Mouse (Mus musculus) testis, postnatal 14 days (tissue): ENCODE measurements around the gene Tnfsf9.

Experiments
- DNase-seq: peaks from one replicate; pipeline ENCODE4 v3.0.0; 2021; ENCODE audit warnings: low spot score

Tnfsf9 gene

GRCm38 (mm10) chr17:57105181-57106034 is at the start of gene Tnfsf9:
TSS of gene Tnfsf9 (plus strand) at chr17:57105325.
- DNase-seq = no peak

DNA sequence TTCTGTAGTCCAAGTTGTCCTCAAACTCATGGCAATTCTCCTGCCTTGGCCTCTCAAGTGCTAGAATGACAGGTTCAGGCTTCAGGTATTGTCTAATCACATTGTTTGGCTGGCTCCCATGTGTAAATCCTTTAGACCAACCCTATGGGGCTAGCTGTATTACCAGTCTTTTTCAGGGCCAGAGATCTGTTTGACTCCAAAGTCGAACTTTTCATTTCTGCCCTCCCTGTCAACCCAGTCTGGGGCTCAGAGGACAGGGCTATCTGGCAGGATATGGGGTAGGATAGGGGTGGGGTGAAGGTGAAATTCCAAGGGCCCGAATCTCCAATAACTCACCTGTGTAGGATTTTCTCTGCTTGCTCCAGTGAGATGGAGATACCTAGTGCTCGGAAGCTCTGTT is 48.9 kb upstream of the Tnfsf9 start:
- DNase-seq = no peak

GRCm38 (mm10) chr17:57058891-57059485 is 46.1 kb upstream of the Tnfsf9 start, which contains the start of gene Crb3:
TSS of gene Crb3 (plus strand) at chr17:57059105.
- no peak for DNase-seq

DNA sequence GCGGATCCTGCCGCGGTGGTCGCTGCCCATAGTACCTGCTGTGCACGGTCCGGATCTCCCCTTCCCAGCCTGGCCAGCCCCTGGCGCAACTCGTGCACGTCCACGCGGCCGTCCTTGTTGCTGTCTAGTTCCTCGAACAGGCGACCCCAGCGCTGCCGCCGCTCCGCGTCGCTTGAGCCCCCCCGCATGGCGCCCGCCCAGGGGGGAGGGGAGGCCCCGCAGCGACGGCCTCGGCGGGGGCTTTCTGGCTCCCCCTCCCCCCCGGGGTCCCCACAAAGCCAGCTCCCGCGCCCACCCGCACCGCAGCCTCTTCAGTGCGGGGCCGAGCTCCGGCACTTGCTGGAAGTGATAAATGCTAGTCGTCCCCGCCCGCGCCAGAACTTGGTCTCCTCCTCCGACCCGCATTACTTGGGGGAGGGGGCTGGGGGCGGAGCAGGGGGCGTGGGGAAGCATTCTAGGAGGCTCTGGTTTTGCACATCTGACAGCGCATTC is 45.6 kb upstream of the Tnfsf9 start, which contains the start of gene Slc25a23:
Gene Slc25a23 (minus strand): TSS at position 378 of the 492 bp plus-strand sequence.
- peak; percentile 80 for DNase-seq

DNA sequence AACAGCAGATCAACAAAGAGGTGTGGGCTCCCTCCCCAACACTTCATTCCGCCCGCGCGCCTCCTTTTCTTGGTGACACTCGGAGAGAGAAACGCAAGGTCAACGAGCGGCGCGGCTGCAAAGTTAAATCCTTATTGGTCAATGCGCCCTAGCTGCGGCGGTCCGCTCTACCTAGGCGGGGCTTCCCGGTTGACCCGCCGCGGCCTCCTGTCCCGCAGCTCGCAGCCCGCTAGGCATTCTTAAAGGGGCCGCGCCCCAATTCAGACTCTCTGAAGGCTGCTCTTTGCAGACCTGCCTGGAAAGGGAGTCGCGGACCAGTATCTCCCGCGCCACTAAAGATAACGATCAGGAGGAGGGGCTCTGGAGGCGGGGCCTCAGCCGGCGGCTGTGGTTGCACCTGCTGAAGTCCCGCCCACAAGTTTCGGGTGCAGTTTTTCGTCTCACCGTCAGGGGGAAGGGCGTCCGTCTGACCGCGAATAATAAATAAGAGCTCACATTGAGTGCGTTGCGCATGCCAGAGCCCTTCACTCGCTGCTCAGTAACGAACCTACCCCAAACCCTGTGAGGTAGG is 44.8 kb upstream of the Tnfsf9 start:
- peak; percentile 97 for DNase-seq

DNA sequence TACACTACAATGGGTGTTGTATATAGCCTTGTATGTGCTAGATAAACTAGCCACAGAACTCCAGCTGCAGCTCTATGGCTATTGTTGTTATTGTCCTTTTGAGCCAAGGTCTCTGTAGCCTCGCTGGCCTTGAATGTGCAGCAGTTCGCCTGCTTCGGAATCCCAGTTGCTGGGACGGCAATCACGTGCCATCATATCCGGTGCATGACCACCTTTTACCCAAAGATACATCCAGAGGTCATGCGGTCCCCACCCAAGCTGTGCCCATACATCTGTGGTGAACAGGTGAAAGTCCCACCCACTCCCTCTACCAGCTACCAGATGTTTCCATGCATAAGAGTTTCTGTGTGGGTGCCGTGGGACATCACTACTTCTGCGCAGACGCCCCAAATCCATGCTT is 44.1 kb upstream of the Tnfsf9 start:
- DNase-seq = no peak

- DNase-seq = peak; percentile 56
Observed at GRCm38 (mm10) chr17:57062011-57062521, 43.1 kb upstream of the Tnfsf9 start.

DNA sequence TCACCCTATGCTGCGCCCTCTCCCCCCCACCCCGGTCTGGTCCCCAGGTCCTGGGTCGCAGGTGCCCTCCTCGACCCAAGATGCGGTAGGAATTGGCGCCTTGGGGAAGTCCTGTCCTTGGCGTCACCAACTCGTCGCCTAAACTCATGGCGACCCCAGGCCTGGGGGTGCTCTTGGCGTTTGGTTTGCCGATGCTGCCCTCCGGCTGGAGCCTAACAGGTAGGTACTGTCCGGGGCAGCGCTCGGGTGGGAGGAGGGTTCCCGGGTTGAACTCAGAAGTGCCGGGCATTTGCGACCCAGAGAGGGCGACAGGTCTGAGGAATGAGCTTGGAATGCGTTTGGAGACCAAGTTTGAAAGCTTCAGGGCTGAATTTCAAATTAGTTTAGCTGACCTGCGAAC is 42.6 kb upstream of the Tnfsf9 start:
- DNase-seq = no peak

DNA sequence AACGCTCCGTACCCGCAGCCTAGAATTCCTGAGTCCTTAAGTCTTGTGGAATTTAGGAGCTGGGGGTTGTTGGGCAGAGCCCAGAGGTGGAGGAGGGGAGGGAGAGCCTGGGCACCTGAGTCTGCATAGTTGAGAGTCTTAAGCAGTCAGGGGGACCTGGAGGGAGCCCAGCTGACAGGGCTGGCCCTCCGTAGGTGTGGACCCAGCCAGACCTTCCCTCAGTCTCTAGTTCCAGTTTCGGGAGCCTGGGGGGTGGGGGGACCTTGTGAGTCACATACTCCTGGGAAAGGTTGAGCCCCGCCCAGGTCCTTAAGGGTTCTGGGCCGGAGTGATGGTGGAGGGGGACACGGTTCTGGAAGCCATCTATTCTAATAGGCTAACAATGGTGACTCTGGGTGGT is 42.1 kb upstream of the Tnfsf9 start:
- DNase-seq = no peak

DNA sequence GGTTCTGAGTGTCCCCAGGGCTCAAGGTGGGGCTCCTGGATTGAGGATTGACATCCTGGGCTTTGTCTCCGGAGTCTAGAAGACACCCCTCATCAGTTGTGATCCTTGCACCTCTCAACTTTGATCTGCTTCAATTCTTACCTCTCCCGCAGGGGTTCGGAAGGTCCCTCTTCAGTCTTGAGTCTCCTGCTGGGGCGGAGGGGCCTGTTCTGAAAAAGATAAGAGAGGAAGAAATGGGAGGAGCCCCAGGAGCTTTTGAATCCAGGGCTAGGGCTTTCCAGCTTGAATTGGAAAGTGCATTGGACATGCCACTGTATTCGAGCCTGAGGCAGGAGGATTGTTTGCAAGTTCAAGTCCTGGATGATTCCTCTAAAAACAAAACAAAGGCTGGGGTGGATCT is 38.2 kb upstream of the Tnfsf9 start:
- DNase-seq = no peak

DNA sequence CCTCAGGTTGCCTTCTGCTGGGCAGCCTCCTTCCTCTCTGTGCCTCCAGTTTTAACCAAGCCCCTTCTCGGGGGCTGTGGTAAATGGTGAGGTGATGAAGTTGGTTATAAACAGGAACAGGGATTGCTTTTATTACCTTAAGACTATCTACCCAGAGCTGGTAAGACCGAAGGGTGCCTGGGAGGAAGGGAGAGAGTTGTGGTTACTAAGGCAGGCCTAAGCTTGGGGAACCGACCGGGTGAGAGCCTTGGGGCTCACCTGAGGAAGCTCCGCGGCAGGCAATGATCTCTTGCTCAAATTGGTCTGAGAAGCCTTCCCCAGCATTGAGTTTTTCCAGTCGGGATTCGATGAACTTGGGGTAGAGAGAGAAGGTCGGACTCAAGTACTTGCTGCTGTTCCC is 34.9 kb upstream of the Tnfsf9 start:
- DNase-seq = no peak

DNA sequence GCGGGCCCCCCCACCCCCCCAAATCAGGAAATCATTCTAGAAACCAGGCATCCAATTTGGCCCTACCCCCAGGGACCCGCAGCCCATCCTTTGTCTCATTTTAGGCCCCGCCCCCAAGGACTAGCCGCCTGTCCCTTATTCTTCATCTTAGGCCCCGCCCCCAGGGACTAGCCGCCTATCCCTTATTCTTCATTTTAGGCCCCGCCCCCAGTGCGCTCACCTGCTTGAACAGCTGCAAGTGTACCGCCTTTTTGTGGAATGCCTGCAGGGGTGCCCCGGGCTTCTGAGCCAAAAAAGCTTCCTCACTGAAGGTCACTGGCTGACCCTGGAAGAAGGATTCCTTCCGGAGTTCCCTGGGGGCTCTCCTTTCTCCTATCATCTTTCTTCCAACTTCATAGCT is 34.4 kb upstream of the Tnfsf9 start:
- DNase-seq = peak; percentile 53

DNA sequence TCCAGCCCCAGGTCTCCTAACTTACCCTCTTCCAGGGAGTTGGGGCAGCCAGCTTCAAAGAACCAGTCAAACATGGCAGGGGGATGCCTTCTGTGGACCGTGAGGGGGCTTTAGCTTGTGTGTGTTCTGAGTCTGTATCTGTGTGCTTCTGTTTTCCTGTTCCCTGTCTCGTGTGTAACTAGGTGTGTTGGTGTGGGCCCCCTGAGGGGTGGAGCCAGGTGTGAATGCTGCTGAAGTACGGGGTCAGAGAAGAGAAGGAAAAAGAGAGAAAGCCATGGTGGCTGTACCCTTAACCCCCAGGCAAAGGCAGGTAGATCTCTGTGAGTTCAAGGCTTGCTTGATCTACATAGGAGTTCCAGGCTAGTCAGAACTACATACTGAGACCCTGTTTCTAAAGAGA is 28.2 kb upstream of the Tnfsf9 start:
- DNase-seq = no peak

- no peak for DNase-seq
Observed at GRCm38 (mm10) chr17:57078336-57078735, 26.8 kb upstream of the Tnfsf9 start, which contains the start of gene Dennd1c. TSS of gene Dennd1c (minus strand) at chr17:57078514.

DNA sequence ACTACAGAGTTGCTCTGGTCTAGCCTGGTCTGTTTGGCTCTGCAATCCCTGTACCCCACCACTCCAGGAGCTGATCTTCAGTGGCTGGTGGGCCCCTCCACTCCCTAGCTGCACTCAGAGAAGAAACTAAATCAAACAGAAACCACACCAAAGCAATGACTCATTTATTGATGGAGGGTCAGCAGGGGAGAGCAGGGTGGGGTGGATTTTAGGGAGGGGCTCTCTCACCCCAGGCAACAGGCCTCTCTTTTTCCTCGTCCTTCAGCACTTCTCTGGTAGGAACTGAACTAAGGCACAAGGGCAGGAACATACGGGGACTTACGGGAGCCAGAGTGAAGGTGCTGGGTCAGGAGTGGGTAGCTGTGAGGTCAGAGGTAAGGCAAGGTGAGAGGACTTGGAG is 25.2 kb upstream of the Tnfsf9 start:
- no peak for DNase-seq

DNA sequence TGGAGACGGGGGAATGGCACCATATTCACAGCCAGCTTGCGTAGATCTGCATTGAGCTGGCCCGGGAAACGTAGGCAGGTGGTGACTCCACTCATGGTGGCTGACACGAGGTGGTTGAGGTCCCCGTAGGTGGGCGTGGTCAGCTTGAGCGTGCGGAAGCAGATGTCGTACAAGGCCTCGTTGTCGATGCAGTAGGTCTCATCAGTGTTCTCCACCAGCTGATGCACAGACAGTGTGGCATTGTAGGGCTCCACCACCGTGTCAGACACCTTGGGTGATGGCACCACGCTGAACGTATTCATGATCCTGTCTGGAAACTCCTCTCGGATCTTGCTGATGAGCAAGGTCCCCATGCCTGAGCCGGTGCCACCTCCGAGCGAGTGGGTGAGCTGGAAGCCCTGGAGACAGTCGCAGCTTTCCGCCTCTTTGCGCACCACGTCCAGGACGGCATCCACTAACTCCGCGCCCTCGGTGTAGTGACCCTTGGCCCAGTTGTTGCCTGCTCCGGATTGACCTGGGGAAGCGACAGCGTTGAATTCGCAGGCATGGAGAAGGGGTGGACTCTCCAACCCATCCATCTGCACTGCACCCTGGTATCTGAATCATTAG is 23.8 kb upstream of the Tnfsf9 start:
- DNase-seq = no peak

DNA sequence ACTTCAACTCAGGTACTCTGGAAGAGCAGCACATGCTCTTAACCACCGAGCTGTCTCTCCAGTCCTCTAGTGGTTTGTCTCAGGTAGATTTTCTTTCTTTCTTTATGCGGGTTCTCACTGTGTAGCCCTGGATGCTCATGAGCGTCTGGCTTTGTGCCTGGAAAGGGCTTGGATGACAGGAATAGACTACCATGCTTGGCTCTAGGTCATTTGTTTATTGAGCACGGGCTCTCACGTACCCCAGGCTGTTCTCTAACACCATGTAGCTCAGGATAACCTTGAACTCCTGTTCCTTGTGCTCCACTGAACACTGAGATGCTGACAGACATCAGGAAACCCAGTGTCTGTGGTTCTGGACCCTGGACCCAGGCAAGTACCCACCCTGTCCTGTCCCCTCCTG is 22.6 kb upstream of the Tnfsf9 start:
- DNase-seq = no peak

DNA sequence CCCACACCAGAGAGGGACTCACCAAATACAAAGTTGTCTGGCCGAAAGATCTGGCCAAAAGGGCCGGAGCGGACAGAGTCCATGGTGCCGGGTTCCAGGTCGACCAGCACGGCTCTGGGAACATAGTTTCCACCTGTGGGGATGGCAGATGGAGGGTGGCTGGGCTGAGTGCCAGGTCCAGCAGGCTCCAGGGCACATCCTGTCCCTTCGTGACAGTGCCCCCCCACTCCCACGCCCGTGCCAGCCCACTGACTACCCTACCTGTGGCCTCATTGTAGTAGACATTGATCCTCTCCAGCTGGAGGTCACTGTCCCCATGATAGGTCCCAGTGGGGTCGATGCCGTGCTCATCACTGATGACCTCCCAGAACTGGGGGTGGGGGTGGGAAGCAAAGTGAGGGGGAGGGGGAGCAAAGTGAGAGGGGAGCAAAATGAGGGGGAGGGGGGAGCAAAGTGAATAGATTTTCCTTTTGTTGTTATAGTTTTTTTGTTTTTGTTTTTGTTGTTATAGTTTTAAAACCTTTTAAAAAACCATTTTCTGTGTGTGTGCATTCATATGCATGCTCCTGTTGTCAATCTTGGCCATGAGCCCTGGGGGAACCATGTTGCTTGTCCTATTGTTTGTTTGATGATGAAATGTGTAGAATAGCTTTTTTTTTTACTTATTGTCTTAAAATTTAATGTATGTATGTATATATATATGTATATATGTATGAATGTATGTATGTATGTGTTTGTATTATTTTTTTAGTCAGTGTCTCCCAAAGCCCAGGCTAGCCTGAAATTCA is 19.0 kb upstream of the Tnfsf9 start:
- no peak for DNase-seq

DNA sequence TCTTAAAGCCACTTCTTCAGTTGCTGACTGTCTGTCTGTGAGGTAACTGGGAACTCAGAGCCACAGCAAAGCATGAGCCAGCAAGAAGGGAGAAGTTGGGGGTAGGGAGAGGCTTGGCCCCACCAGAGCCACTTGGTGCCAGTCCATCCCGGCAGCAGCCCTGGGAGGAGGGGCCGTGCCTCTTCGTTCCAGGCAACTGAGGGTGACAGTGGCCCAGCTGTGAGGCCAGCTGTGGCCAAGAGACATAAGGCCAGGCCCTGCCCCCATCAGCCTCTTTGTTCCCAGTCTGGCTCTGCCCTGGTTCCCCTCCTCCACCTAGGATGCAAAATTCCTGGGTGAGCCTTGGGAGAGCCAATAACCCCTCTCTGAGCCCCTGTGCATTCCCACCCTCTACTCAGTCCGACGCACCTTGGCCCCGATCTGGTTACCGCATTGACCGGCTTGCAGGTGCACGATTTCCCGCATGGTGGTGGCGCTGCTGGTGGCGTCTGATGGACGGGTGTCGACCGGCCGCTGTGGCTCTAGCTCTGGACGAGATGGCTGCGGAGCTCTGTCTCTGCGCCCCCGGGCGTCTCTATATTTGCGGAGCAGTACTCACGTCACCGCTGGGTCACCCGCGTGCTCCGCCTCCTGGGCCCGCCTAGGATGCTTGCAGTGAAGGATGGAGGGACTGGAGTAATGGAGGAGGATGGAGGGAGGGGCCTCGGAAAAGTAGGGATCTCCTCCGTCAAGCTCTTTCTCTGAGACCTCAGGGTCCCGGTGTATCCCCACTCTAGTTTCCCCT is 17.9 kb upstream of the Tnfsf9 start, which contains the start of gene Tubb4a:
Gene Tubb4a (minus strand): TSS at position 734 of the 784 bp plus-strand sequence.
- no peak for DNase-seq

GRCm38 (mm10) chr17:57094222-57094621 is 10.9 kb upstream of the Tnfsf9 start:
- no peak for DNase-seq
